Mouse (Mus musculus) NIH3T3 (cell line): ENCODE results near the gene Mbtps1.
A peak's percentile ranks its signal among the peaks of the same experiment; 100 is the strongest.

Experiments
- DNase-seq: peaks from one replicate; pipeline ENCODE4 v3.0.0-alpha.2; 2012; ENCODE audit warnings: low read depth

Mbtps1 gene

DNA sequence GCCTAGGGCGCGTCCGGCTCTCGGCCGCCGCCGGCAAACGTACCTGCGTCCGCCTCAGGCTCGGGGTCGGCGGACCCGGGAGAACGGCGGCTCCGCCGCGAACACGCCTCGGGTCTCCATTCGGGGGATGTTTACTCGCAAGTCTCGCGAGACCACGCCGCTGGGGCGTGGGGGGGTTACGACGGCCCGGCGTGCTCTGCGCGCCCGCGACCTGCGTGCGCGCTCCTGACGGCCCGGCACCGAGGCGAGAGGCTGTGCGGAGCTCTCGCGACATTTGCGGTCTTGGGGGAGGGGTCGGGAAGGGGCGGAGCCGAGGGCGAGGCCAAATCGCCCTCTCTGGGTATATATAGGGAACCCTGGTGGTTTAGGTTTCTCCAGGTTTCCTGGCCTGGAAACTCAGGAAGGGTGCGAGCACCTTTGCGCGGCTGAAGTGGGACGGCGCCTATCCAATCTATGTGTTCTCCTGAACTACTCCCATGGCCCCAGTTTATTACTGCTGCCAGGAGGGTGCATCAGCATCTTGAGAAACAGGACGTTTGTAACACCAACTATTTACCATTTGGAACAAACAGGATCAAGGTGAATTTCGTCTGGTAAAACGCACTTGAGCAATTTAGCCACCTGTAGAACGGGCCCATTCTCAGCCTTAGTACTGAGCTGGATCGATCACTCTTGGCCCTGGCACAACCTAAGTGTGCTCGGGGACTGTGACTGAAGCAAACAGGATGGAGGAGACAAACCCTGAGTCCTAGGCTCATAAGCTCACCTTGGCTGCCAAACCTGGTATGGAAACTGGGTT, at the start of gene Mbtps1:
Gene Mbtps1, minus strand, starts transcription at position 133 of the 799 bp plus-strand sequence.
- DNase-seq, result peak; percentile 100

DNA sequence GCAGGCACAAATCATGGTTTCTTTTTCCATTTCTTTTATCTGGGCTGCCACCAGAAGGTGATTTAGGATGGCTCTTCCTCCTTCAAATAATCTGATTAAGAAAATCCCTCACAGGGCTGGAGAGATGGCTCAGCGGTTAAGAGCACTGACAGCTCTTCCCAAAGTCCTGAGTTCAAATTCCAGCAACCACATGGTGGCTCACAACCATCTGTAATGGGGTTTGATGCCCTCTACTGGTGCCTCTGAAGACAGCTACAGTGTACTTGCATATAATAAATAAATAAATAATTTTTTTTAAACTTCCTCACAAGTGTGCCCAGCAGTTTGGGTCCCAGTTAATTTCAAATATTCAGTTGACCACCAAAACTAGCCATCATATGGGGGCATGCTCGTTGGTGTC, 47.7 kb upstream of the Mbtps1 start:
- DNase-seq, result peak; percentile 38

DNA sequence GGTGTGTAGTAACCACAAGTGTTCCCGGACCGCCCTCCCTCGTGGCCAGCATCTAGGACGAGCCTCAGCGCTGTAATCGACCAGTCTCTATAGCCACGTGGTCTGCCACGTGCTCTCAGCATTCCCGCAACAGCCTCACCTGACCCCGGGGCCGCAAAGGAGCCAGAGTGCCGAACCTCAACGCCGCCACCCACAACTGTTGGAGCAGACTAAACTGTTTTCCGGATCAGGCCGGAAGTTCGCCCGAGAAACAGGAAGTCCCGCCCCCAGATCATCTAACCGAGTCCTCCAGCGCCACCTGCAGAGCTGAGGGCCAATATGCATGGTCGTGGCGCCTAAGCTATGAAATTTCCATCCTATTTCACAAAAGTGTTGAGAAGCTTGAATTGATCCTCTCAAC, 46.5 kb upstream of the Mbtps1 start, which contains the start of gene Taf1c:
Gene Taf1c, minus strand, starts transcription at position 227 of the 400 bp plus-strand sequence.
- DNase-seq, result peak; percentile 96

DNA sequence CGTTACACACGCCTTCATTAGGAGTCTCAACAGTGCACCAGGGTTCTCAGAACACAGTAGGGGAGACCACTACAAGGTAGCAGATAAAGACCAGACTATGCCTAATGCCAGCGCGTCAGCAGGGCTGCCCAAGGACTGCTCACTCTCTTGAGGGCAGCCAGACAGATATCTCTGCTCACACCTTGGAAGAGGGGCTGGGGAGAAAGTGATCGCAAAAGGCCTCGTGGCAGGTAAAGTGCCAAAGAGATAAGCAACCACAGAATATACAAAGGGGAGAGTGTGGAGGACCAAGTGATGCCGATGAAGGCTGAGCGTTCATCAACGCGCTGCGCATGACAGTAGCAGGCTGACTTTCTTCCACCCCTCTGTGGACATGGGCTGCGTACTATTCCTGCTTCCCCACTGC, 45.9 kb upstream of the Mbtps1 start:
- DNase-seq, result no peak

DNA sequence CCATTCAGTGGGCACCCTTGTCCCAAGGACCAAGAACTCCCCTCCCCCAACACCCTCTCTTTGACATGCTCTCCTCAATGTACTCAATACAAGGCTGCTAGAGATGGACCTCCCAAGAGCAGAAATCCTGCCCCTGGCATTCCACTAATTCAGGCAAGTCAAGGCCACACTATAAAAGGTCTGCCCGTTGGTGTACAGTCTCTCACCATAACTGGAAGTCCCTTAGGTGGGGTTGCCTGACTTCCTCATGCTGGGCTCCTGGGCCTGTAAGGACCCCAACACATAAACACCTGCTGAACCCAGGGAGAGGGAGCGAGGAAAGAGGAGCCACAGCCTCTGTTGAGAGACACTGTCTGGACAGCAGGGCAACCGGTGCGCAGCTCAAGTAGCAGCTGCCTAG, 45.2 kb upstream of the Mbtps1 start:
- no peak for DNase-seq

DNA sequence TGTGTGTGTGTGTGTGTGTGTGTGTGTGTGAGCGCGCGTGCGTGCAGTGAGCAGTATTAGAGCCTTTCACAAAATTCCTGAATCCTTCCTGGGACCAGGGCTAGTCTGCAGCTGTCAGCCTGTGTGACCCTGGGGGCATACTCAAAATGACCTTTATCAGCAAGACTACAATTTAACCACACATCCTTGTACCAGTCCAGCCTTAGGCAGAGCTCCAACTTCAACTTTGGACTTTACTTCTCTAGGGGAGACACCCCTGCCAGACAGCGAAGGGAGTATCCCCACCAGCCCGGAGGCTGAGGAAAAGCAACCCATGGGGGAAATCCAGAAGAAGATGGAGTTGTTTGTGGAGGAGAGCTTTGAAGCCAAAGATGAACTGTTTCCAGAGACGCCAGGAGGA, 32.9 kb upstream of the Mbtps1 start:
- DNase-seq, result no peak

DNA sequence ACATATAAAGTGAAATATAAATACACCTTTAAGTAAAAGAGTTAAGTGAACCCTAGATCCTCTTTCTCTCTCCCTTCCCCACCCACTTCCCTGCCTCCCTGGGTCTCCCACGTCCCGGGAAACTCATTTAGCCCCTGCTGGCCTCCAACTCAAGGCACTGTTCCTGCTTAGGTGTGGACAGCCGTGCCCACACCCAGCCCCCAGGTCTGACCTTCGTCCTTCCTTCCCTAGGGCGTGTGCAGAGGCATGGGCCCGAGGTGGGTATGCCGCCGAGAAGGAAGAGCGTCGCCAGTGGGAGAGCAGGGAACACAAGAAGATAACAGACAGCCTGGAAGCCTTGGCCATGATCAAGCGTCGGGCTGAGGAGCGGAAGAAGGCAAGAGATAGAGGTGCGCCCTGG, 31.8 kb upstream of the Mbtps1 start:
- DNase-seq, result no peak

DNA sequence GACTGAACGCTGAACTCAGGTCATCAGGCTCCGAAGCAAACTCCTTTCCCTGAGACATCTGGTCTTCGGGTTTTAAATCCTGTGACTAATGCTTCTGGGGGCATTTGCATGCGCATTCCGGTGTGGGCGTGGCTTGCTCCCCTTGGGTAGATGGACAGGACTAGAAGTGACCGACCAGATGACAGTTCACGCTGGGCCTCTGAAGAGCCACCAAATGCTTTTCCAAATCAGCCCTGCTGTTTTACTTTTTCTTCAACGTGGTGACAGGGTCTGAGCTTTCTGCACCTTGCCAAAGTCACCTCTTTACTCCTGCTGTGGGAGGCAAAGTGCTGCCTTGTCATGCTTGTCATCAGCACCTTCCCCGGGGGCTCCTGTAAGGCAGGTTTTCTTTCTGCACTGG, 30.3 kb upstream of the Mbtps1 start:
- DNase-seq, result peak; percentile 51

DNA sequence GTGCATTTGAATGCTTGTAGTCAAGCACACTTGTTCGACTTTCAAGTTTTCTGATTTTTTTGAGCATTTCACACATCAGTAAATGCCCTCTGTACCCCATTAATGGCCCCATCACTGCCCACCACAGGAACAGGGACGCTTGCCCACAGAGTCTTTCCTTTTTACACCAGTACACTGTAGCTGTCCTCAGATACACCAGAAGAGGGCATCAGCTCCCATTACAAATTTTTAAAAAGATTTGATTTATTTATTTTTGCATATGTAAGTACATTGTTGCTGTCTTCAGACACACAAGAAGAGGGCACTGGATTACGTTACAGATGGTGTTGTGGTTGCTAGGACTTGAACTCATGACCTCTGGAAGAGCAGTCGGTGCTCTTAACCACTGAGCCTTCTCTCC, 29.8 kb upstream of the Mbtps1 start:
- peak; percentile 49 for DNase-seq

DNA sequence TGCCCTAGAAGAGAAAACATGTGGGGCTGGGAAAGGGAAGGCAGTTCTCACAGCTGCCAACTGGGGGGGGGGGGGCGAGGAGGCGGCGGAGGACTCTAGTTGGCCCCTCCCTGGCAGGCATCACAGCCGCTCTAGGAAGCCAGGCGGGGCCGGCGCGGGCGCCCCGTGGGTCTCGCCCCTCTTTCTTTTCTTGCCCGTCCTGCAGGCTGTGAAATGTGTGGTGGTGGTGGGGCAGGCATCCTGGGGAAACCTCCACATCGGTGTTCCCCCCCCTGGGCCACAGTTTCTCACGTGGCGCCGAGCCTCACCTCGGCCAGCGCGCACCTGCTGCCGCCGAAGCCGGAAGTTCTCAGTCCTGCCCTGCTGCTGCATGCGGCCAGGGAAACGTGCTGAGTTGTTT, 27.4 kb upstream of the Mbtps1 start:
- DNase-seq, result no peak

DNA sequence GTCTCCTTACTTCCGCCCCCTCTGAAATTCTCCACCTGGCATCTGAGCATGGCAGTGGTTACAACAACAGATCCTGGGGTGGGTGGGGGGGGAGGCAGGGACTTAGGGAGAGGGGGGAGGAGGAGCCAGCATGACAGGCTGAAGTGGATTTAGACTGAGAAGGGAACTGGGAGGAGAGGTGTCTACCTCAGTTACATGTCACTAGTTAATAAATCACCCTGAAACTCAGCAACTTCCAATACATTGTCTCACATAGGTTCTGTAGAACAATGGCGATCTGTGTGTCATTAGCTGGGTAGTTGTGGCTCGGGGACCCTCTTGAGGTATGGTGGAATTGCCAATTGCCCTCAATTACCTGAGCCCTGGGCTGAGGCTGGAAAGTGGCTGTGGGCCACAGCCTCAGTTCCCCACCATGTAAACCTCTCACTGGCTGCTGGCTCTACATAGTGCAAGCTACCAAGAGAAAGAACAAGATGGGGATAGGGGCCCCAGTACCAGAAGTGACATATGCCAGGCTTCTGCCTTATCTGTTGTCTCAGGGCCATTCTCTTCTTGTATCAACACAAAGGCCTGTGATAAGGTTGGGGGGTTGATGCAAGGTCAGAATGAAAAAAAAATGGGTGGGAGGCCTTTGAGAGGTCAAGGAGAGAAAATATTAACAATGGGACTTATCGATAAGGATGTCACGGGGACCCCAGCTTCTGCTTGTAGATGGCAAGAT, 22.1 kb upstream of the Mbtps1 start:
- no peak for DNase-seq

DNA sequence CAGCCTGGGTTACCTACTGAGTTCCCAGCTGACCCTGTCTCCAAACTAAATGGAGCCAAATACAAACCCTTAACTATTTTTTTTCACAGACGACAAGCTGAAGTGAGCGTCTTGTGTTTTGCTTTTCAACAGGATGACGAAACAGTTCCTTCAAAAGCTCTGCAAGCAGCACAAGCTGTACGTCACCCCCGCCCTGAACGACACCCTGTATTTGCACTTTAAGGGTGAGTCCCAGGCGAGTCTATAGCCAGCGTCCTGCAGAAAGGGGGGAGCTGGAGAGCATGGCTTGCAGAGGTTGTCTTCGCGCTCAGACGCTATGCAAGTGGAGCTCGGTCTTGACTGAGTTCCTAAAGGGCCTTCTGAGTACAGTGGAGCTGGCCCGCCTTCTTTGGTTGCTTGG, 20.6 kb upstream of the Mbtps1 start:
- no peak for DNase-seq

DNA sequence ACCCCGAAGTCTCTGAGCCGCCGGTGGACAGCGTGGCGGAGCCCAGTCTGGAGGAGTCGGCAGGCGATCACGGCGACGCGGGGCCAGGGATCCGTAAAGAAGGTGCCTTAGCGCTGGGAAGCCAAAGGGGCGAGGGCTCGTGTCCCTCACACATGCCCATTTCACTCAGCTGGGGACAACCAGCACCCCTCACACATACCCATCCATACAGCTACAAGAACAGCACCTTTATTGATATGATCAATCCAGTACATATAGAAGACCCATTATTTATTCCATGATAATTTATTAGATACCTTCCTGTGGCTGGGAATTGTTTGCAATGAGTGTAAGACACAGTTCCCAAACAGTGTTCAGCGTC, 16.8 kb upstream of the Mbtps1 start:
- no peak for DNase-seq

DNA sequence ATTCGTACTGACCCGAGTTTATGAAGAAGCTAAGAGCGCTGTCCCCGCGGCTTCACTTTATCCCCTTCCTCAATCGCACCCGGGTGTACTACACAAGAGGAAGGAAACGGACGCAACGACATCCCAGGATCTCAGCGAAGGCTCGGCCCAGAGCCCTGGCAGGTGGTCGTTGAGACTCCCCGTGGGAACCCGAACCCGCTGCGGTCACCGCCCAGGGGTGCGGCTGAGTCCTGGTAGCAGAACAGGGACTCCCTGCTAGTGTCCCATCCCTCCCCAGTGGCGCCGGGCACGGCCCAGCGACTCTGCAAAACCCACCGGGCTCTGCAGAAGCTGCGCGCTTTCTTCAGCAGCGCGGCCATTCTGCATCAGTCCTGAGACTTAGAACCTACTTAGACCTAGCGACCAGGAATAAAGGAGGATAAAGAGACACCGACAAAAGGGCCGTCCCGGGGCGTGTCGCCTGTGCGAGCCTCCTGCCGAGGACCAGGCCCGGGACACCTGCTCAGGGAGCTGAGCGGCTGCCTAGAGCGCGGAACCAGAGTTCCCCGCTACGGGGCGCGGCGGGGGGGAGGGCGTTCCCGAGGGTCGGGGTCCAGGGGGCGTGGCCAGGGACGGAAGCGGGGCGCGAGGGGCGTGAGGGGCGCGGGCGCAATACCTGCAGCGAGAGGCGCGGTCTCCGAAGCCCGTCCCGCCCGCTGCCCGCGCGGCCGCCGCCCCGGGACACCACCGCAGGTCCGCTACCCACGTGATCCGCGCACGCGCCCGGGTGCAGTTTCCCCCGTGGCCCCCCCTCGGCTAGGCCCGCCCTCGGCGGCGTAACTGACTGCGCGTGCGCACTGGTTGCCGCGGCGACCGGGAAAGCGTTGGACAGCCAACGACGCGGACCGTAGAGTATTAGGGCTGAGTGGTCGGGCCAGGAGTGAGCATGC, 16.2 kb upstream of the Mbtps1 start, which contains the start of the genes Hsdl1 and Dnaaf1:
Gene Hsdl1, minus strand, starts transcription at position 747 of the 929 bp plus-strand sequence.
Gene Dnaaf1, plus strand, starts transcription at position 799 of the 929 bp plus-strand sequence.
- DNase-seq, result peak; percentile 96

DNA sequence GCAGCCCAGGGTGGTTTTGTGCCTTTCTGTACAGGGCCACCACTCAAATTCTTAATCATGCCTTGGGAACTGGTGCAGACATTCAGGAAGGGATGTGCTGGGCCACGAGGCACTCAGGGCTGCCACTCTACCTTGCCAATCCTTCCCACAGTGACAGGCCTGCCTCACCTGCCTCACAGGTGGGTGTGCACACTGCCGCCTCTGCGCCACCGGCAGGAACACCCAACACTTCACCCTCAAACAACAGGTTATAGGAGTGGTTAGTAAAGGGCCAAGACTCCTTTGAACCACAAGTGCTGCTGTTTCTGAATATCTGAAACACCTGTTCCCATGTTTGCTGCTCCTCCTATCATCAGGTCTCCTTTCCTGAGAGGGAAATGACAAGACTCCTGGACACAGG, 13.9 kb upstream of the Mbtps1 start:
- no peak for DNase-seq

DNA sequence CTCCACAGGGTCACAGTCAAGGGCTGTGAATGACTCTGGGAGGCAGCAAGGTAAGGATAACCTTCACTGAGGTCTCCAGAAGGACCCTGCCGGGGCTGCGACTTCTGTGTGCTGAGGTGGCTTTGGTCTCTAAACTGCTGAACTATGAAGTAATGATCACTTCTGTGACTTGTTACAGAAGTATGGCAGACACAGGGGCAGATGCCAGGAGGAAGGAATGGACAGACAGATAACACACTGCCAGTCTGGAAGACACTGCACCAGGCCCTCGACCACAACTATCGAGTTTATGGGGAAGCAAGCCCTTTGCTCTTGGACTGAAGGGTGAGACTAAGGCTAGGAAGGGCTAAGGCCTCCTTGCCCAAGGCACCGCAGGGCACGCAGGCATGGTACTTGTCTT, 12.6 kb upstream of the Mbtps1 start:
- no peak for DNase-seq

DNA sequence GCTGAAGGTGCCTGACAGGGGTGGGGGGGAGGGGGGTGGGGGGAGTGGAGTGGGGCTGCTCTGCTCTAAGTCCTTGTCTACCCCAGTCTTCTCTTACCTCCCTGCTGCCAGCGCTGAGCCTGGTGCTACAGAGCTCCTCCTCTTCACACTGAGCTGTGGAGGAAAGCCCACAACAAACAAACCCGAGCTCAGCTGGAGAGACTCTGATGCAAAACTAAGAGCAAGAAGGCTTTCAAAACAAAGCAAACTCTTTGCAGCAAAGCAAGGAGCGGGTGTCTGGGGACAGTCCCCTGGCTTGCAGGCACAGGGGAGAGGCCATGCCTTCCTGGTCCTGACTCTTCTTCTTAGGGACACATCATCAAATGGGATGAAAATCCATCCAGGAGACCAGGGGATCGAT, 11.3 kb upstream of the Mbtps1 start:
- DNase-seq, result no peak

DNA sequence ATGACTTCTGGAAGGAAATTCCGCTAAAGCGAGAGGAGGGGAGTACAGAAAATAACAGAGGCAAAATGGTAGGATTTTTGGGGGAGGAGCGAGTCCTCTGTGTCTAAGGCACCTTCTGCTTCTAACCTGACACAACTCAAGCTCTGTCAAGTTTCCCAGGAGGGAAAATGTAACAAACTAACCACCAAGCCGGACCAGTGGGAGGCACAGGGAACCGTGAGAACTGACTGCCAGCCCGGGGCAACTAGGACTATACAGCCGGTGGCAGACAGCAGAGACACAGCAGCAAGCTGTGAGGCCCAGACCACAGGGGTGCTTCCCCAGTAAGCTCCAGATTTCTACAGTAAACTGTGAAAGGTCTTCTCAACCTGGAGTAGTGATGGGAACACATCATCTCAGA, 10.4 kb upstream of the Mbtps1 start:
- DNase-seq, result no peak

DNA sequence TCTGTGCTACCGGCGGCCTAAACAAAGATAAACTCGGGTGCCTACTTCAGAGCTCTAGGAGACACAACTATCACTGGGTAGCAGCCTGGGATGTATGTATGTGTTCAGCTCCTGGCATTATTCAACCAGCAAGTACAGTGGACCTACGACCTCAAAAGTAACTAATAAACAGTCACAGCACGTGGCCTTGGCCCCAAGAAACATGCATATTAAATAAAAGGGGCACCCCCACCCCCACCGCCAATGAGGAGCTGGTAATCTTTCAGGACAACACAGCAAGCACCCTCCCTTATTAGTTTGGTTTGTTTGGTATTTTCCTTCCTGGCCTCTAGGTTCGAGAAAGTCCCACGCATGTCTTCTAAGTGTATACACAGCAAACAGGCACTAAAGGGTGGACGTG, 9.7 kb upstream of the Mbtps1 start:
- DNase-seq, result no peak

DNA sequence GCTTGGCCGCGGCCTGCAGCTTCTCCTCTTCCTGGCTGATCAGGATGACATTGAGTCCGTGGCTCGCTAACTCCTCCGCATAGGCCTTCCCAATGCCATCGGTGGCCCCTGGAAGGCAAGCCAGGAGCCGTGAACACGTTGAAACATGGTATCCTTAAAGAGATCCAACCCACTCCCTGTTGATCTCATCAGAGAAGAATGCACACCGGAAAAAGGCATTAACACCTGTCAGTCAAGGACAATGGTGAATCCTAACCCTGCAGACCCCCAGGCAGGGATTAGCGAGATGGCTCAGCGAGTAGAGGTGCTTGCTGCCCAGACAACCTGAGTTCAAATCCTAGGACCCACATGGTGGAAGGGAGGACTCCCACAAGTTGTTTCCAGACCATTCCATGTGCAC, 7.8 kb upstream of the Mbtps1 start:
- DNase-seq, result no peak

DNA sequence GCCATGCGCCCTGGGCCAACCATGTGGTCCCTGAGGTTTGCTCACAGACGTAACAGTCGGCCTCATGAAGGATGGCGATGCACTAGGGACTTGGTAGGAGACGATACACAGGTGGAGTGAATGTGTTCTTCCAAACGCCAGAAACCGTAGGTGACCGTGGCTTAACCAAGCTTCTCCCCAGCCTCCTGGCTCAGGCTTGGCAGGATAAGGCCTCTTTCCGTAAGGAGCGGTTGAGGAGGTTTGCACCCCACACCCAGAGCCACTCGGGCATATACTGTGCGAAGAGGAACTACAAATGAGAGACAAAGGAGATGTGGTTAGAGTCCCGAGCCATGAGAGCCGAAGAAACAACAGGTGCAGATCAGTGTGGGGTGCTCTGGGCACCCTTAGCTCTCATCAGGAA, 5.3 kb upstream of the Mbtps1 start:
- DNase-seq, result no peak

DNA sequence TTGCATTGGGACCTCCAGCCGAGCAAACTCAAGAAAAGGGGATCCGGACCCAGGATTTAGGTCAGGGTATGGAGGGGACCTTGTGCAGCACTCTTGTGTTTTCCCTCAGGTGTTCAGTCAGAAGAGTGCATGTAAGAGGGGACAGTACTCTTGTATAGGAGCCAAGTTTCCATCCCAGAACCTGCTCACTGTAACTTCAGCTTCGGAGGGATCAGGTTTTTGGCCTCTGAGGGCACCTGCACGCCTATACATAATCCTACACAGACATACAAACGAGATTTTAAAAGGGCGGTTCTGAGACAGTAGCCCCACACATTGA, 826 bp upstream of the Mbtps1 start:
- no peak for DNase-seq
